Mouse (Mus musculus) spleen, adult 2 months (tissue): ENCODE results near the gene Krt80.

Experiments
- CTCF ChIP-seq: fragments of 200-500 bp; IDR thresholded peaks from 2 replicates; pipeline ENCODE4 v1.5.1; 2011; ENCODE audit warnings: mild to moderate bottlenecking, inconsistent platforms; ENCODE audit not compliant: insufficient read depth, insufficient read length, insufficient replicate concordance; ENCODE audit errors: extremely low read depth
- POLR2A ChIP-seq: fragments of 200-500 bp; IDR thresholded peaks from 2 replicates; pipeline ENCODE4 v1.6.1; 2011; ENCODE audit warnings: low read depth, low read length, inconsistent platforms

- TF ChIP-seq POLR2A (no peak), CTCF (no peak)
Measured at GRCm38 (mm10) chr15:101328876-101329563, 40.9 kb downstream of the Krt80 start.
